Mouse (Mus musculus) neural tube, embryonic 14.5 days (tissue): ENCODE results near the gene Grik4. TPM values are rescaled to one million over a fixed set of nuclear protein-coding genes. Genes with fewer than 3 reads are reported as not detected.

ENCODE experiments used
- ATAC-seq: fragments of 200-750 bp; cut with Nextera tagmentation; 2 replicates; pipeline ENCODE4 v1.8.0; 2017; ENCODE audit warnings: low read depth, mild to moderate bottlenecking, moderate TSS enrichment, moderate library complexity
- H3K27ac ChIP-seq: fragments of 300-500 bp; sonication (generic); 2 replicates; pipeline ENCODE4 v1.5.1; 2014; ENCODE audit warnings: low read depth, mild to moderate bottlenecking, control low read depth, low read length, moderate library complexity, mixed read lengths
- H3K27me3 ChIP-seq: fragments of 300-500 bp; sonication (generic); 2 replicates; pipeline ENCODE4 v1.6.1; 2014; ENCODE audit warnings: low read length; ENCODE audit not compliant: control insufficient read depth, insufficient read depth
- H3K36me3 ChIP-seq: fragments of 300-500 bp; sonication (generic); 2 replicates; pipeline ENCODE4 v1.6.1; 2014; ENCODE audit warnings: low read length, mixed read lengths; ENCODE audit not compliant: control insufficient read depth, insufficient read depth
- H3K4me1 ChIP-seq: fragments of 300-500 bp; sonication (generic); 2 replicates; pipeline ENCODE4 v1.6.1; 2014; ENCODE audit warnings: low read length; ENCODE audit not compliant: control insufficient read depth, insufficient read depth
- H3K4me2 ChIP-seq: fragments of 300-500 bp; sonication (generic); 2 replicates; pipeline ENCODE4 v1.6.1; 2014; ENCODE audit warnings: mild to moderate bottlenecking, low read depth, low read length, control low read depth
- H3K4me3 ChIP-seq: fragments of 300-500 bp; sonication (generic); 2 replicates; pipeline ENCODE4 v1.5.1; 2014; ENCODE audit warnings: low read depth, low read length, control low read depth, mixed read lengths
- H3K9ac ChIP-seq: fragments of 300-500 bp; sonication (generic); replicated peaks from 2 replicates; pipeline ENCODE4 v1.6.1; 2014; ENCODE audit warnings: low read depth, mild to moderate bottlenecking, control low read depth, low read length, mixed read lengths
- H3K9me3 ChIP-seq: fragments of 300-500 bp; sonication (generic); 2 replicates; pipeline ENCODE4 v1.6.1; 2016; ENCODE audit warnings: low read length; ENCODE audit not compliant: control insufficient read depth
- WGBS: fragments of 180-500 bp; shearing (Covaris S2); extraction: QIAGEN DNeasy Blood & Tissue Kit; methylation state at CpG from one replicate; pipeline ENCODE4 v1.1.7; 2014; 5-methylcytosine and 5-hydroxymethylcytosine counted together
- polyA plus RNA-seq: library from polyadenylated mRNA; unstranded; fragments of >200 nt; fragmentation: Nextera tagmentation; extraction: Ambion mirVana; gene quantifications from 2 replicates; pipeline ENCODE4 v1.2.1, GENCODE M21; 2014

The Grik4 gene
- polyA plus RNA-seq, 1 experiment from 2014 or later = 5.6 TPM

DNA sequence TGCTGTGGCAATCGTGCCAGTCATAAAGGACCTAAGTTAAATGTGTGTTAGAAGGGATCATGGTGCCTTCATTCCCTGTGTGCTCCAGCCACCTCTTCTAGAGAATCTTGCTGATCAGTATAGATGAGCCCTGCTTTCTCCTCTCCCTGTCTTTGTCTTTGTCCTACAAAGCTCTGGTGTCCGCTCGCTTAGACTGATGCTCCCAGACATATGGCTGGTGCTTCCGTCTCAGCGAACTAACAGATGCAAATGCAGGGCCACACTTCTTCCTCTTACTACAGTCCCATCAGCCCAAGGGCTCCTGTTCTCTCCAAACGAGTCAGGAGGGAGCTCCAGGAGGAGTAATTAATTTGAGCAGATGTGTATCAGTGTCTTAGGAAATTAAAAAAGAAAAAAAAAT is 71.4 kb downstream of the Grik4 start:
- no peak overlapping the region for H3K4me3 ChIP-seq
- no peak for ATAC-seq
- no peak overlapping the region for H3K4me2 ChIP-seq
- no peak overlapping the region for H3K9ac ChIP-seq
- WGBS = 50% methylated on average over 6 of the region's 6 CpGs
- H3K4me1 ChIP-seq = no peaks in the 10 kb centered on the region
- H3K9me3 ChIP-seq = no peaks in the 10 kb centered on the region
- H3K27me3 ChIP-seq = no peaks in the 10 kb centered on the region
- H3K27ac ChIP-seq = no peak overlapping the region
- H3K36me3 ChIP-seq = no peaks in the 10 kb centered on the region

DNA sequence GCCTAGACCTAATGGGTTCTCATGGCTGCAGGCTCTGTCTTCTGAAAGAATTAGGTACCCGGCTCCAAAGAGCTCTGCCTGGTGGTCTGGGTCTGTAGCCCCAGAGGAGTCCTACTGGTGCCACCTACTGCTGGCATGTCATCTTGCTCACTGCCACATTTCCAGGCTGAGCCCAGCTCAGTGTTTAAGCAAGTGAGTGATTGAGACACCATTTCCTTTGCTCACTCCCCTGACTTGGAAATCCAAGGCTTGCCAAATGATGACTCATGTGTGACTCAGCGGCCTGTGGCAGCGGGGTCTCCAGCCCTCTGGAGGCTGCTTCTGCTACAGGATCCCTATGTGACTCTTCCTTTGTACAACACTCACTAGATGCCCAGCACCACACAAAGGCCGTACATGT is 72.6 kb downstream of the Grik4 start:
- no peak for ATAC-seq
- Histone ChIP-seq H3K4me1 (no peaks in the 10 kb centered on the region), H3K9me3 (no peaks in the 10 kb centered on the region), H3K27me3 (no peaks in the 10 kb centered on the region), H3K4me2 (no peak overlapping the region), H3K27ac (no peak overlapping the region), H3K9ac (no peak overlapping the region), H3K4me3 (no peak overlapping the region), H3K36me3 (no peaks in the 10 kb centered on the region)
- 91% methylated on average over 4 of the region's 4 CpGs for WGBS

DNA sequence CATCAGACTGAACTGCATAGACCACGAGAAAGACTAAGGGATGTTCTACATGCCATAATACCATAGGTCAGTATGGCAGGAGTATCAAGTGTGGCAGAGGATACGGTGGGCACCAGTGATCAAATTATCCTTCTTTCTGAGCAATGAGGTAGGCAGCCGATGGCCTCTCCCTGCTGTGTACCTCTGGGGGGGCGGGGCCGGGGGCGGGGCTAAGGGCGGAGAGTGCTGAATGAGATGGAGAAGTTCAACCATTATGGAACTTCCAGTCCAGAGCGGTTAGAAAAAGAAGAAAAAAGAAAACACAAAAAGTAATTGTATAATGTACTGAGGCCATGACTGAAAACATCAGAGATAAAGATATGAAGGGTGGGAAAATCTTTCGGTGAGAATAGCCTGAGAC is 74.0 kb downstream of the Grik4 start:
- no peak for ATAC-seq
- 40% methylated on average over 9 of the region's 9 CpGs for WGBS
- Histone ChIP-seq H3K9ac (no peak overlapping the region), H3K4me1 (peaks cover 4% of the 10 kb centered on the region; the same call in 1 of the 2 replicates), H3K4me2 (no peak overlapping the region), H3K27me3 (no peaks in the 10 kb centered on the region), H3K9me3 (no peaks in the 10 kb centered on the region), H3K27ac (no peak overlapping the region), H3K36me3 (no peaks in the 10 kb centered on the region), H3K4me3 (no peak overlapping the region)

- 45% methylated on average over 10 of the region's 10 CpGs for WGBS
- ATAC-seq = no peak
- H3K27me3 ChIP-seq = no peaks in the 10 kb centered on the region
- no peaks in the 10 kb centered on the region for H3K9me3 ChIP-seq
- no peak overlapping the region for H3K4me2 ChIP-seq
- peaks cover 4% of the 10 kb centered on the region; the same call in 1 of the 2 replicates for H3K4me1 ChIP-seq
- no peak overlapping the region for H3K9ac ChIP-seq
- H3K27ac ChIP-seq = no peak overlapping the region
- H3K4me3 ChIP-seq = no peak overlapping the region
- no peaks in the 10 kb centered on the region for H3K36me3 ChIP-seq
Measured at GRCm38 (mm10) chr9:42868508-42868907, 75.8 kb downstream of the Grik4 start.

DNA sequence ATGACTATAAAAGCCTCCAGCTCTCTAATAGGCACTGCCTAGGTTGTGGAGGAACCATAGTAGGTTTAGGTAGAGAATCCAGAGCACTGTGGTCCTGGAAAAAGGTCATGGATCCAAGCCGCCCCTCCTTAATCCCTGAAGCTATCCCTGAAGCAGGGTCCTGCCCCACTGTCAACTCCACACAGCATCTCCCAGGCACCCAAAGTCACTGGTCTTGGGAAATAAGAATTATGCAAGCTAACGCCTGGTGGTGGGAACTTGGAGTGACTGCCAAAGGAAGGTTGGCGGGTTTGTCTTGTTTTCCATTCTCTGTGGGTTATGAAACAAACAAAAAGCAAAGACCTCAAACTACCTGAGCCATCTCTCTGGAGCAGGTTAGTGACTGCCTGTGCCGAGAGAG is 77.6 kb downstream of the Grik4 start:
- Histone ChIP-seq H3K27ac (no peak overlapping the region), H3K4me3 (no peak overlapping the region), H3K9me3 (no peaks in the 10 kb centered on the region), H3K36me3 (no peaks in the 10 kb centered on the region), H3K27me3 (no peaks in the 10 kb centered on the region), H3K4me1 (peaks cover 4% of the 10 kb centered on the region; the same call in 1 of the 2 replicates), H3K9ac (no peak overlapping the region), H3K4me2 (no peak overlapping the region)
- no peak for ATAC-seq
- WGBS = 87% methylated on average over 4 of the region's 4 CpGs

DNA sequence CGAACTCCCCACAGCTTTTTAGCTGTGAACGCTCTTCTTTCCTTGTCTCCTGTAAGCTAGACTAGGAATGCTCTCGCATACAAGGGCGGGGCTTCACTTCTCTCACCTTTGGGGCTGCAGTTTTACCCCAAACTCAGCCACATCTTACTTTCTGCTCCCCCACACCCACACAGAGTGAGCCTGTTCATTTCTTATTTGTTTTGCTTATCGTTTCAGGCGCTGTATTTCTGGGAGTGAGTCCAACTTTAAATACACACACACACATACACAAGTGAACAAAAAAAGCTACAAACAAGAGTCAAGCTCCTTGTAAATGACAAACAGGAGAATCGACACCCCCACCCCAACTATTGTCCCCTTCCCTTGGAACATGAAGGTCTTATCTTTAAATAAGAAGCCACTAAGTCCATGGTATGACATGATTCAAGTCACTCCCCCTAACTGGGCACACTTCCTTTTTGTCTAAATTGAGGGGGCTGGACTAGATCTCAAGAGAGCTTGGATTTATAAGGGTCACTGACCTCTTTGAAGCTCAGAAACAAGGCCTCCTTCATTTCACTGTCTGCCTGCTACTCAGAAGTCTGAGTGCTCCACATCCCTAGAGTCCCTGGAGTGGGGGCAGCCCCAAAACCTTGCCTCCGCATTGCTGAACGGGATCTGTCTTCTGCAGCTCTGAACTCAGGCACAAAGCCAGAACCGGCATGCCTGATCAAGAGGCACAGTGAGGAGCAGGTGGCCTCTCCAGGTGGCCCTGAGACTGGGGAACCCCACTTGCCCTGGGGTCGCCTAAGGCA is 79.1 kb downstream of the Grik4 start:
- ATAC-seq = no peak; the same call in 1 of the 2 replicates
- H3K36me3 ChIP-seq = no peaks in the 10 kb centered on the region
- H3K4me3 ChIP-seq = no peak overlapping the region
- no peak overlapping the region for H3K4me2 ChIP-seq
- no peak overlapping the region for H3K9ac ChIP-seq
- no peaks in the 10 kb centered on the region for H3K9me3 ChIP-seq
- whole genome bisulfite sequencing = 41% methylated on average over 11 of the region's 11 CpGs
- H3K4me1 ChIP-seq = peaks cover 4% of the 10 kb centered on the region; the same call in 1 of the 2 replicates
- no peak overlapping the region for H3K27ac ChIP-seq
- no peaks in the 10 kb centered on the region for H3K27me3 ChIP-seq

DNA sequence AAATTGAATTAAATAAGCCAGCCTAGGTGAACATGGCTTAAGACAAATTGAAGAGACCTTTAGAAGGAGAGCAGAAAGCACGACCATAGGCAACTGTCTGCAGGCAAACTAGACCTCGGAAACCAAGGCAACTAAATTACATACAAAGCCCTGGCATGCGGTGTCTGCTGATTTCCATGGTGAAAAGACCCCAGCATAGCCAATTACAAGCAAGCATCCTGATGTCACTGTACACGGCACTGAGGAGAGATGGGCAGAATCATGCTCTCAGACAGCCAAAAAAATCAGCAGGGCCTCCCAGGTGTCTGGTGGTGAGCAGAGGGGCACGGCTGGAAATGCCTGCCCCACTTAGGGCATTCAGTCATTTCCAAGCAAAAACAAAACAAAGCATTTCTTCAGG is 80.9 kb downstream of the Grik4 start:
- no peak for ATAC-seq
- H3K27me3 ChIP-seq = no peaks in the 10 kb centered on the region
- 0 out of 2 replicates have a peak overlapping the region, but pooled peaks have one; percentile 5 for H3K27ac ChIP-seq
- H3K9ac ChIP-seq = no peak overlapping the region
- WGBS = 43% methylated on average over 5 of the region's 5 CpGs
- H3K9me3 ChIP-seq = no peaks in the 10 kb centered on the region
- peaks cover 4% of the 10 kb centered on the region; the same call in 1 of the 2 replicates for H3K4me1 ChIP-seq
- H3K36me3 ChIP-seq = no peaks in the 10 kb centered on the region
- no peak overlapping the region for H3K4me3 ChIP-seq
- H3K4me2 ChIP-seq = no peak overlapping the region

GRCm38 (mm10) chr9:42861711-42862110 is 82.6 kb downstream of the Grik4 start:
- H3K9ac ChIP-seq = no peak overlapping the region
- H3K4me3 ChIP-seq = no peak overlapping the region
- ATAC-seq = no peak
- no peak overlapping the region for H3K27ac ChIP-seq
- no peak overlapping the region for H3K4me2 ChIP-seq
- peaks cover 4% of the 10 kb centered on the region; the same call in 1 of the 2 replicates for H3K4me1 ChIP-seq
- 69% methylated on average over 5 of the region's 6 CpGs for WGBS
- no peaks in the 10 kb centered on the region for H3K36me3 ChIP-seq
- H3K9me3 ChIP-seq = no peaks in the 10 kb centered on the region
- no peaks in the 10 kb centered on the region for H3K27me3 ChIP-seq

DNA sequence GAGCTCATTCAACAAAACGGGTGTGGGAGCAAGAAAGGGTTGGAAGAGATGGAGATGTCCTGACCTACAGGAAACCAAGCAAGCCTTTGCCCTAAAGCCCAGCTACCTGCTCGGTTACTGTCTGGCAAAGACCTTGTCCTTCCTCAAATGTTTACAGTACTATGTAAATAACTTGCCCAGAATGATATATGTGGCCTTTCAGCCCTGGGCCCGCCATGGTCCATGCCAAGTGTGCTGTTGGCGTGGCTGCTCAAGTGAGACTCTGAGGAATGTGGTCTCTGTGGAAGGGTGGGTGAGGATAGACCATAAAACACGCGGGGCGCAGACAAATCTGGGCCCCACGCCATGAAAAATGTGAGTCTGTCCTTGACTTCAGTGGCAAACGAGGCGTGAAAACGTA is 83.1 kb downstream of the Grik4 start:
- no peak for ATAC-seq
- no peak overlapping the region for H3K27ac ChIP-seq
- no peaks in the 10 kb centered on the region for H3K36me3 ChIP-seq
- no peaks in the 10 kb centered on the region for H3K9me3 ChIP-seq
- WGBS = 53% methylated on average over 11 of the region's 11 CpGs
- no peak overlapping the region for H3K9ac ChIP-seq
- H3K4me1 ChIP-seq = peaks cover 4% of the 10 kb centered on the region; the same call in 1 of the 2 replicates
- no peak overlapping the region for H3K4me2 ChIP-seq
- no peaks in the 10 kb centered on the region for H3K27me3 ChIP-seq
- H3K4me3 ChIP-seq = no peak overlapping the region
